Mouse (Mus musculus) left cerebral cortex, postnatal 36 days (tissue): ENCODE data around the gene Mapt. TPM values are rescaled to one million over a fixed set of nuclear protein-coding genes. Genes with fewer than 3 reads are reported as not detected.

Experiments used
- DNase-seq, 2 experiments: peaks; one replicate each; pipeline ENCODE4 v3.0.0; 2021 to 2022; ENCODE audit warnings: low spot score in 2 of 2, mixed read lengths in 1 of 2
- intact Hi-C: fragments of 180-260 bp; cut with DNase I; formaldehyde crosslinking; loops from one replicate; pipeline ENCODE4 v1.15.1; 2025
- total RNA-seq, 2 experiments: library from RNA; stranded (reverse); gene quantifications; 2 replicates each; pipeline ENCODE4 v1.2.3; 2021

Gene Mapt
- total RNA-seq, 2 experiments from 2014 or later, result 349 to 367 TPM

DNA sequence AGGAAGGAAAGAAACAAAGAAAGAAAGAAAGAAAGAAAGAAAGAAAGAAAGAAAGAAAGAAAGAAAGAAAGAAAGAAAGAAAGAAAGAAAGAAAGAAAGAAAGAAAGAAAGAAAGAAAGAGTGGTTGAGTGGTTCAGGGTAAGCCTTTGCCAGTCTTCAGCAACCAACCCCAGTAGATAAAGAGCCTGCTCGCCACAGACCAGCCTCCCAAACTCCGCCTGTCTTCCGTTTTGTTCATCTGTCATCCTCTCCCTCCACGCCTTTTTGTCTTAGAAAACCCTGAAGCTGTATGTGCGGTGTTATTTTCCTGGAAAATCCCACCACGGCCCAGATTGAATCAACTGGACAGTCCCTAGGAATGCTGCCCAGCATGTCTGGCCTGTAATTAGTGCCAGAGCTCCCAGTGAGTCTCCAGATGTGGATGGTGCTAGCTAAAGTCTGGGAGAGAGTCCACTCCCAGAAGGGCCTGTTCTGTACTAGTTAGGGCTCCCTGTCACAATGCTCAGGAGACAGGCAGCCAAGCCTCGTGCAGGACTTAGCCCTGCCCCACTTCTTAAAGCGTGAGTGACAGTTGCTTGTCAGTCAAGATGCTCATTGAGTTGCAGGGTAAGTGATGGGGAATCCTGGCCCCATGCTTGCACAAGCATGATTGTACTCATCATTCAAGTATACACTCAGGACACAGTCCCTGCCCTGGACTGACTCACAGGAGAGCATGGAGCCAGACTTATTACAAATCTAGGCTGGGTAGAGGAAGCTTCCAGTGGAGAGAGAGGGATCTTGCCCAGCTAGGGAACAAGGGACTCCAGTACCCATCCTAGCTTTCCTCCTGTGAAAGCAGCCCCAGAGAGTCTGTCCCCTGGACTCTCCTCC is 72.1 kb downstream of the Mapt start:
- intact Hi-C loops, result no loop called here
- DNase-seq, result no peak

DNA sequence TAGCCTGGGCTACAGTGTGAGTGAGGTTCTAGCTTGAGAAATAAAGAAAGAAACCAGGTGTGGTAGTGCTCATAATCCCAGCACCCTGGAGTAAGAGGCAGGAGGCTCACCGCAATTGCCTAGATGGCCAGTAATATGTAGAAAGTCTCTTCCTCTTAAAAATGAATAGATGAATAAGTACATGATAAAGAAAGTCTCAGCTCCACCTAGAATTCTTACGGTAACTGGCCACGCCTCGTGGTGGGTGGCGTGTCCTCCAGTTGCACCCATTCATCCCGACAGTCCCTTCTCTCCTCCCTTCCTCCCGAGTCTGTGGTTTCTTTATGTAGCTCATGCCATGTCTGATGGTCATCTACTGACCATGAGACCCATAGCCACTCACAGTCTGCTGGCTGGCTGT is 74.5 kb downstream of the Mapt start:
- DNase-seq, result no peak
- intact Hi-C loops, result no loop called here

DNA sequence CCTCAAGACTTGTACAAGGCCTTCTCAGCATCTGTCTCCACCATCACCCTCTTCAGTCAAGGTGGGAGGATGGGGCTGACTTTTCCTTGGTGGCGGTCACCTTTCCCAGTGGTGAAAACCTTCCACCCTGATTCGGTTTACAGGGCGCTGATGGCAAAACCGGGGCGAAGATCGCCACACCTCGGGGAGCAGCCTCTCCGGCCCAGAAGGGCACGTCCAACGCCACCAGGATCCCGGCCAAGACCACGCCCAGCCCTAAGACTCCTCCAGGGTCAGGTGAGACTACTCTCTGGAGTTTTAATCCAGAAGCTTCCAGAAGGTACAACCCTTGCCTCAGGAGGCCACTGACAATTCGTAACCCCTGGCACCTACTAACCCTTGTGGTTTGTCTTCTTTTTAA is 75.3 kb downstream of the Mapt start:
- intact Hi-C loops, result no loop called here
- no peak for DNase-seq

GRCm38 (mm10) chr11:104307136-104307535 is 75.9 kb downstream of the Mapt start:
- intact Hi-C loops, result no loop called here
- DNase-seq, result no peak

DNA sequence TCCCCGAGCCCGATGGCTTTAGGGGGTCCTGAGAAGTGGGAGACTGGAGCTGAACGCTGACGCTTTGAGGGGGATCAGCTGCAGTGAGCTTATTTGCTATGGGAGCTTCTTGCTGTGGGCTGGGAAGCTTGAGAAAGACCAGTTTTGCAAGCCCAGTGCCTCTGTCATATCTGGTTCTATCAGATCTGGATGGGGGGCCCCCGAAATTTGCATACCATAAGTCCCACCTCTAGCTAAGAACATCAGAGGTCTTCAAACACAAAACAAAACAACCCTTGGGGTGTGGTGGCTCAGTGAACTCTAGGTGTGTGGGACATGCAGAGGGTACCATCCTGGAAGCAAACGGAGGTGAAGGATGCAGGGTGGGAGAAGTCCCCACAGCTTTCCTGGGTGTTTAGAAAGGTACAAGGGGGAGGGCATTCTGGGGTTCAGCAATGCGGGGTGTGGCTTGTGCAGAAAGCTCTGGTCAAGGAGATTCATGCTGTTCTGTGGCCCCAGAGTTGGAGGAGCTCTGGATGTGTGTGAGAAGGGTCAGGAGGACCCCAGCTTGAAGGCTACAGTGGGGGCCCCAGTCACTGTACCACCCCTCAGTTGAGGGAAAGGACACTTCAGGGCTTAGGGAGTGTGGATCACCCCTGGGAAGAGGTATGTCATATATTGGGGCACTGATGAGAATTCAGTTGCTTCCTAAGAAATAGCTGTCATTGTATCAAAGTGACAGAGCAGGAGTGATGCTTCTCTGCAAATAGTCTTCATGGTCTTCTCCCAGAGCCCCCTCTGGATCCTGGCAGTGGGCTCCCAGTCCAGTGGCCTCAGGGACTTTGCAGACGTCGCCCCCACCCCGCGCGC is 78.4 kb downstream of the Mapt start:
- intact Hi-C loops, result no loop called here
- no peak for DNase-seq

DNA sequence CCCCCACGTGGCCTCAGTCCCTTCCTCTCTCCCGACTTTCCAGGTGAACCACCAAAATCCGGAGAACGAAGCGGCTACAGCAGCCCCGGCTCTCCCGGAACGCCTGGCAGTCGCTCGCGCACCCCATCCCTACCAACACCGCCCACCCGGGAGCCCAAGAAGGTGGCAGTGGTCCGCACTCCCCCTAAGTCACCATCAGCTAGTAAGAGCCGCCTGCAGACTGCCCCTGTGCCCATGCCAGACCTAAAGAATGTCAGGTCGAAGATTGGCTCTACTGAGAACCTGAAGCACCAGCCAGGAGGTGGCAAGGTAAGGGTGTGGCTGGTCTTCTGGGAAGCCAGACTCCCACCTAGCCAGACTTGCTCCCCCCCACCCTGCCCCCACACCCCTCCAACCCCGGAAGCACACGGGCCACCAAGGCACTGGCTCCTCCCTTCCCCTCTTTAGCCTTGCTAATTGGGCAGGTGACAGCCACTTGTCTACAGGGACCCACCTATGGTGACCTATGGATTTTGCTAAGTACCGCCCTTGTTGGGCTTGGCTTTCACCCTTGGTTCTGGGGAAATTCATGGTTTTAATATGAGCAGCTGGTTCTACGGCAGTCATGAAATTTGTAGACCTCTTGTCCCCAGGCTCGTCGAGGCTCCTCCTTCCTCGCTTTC is 79.2 kb downstream of the Mapt start:
- intact Hi-C loops, result no loop called here
- DNase-seq, result no peak

DNA sequence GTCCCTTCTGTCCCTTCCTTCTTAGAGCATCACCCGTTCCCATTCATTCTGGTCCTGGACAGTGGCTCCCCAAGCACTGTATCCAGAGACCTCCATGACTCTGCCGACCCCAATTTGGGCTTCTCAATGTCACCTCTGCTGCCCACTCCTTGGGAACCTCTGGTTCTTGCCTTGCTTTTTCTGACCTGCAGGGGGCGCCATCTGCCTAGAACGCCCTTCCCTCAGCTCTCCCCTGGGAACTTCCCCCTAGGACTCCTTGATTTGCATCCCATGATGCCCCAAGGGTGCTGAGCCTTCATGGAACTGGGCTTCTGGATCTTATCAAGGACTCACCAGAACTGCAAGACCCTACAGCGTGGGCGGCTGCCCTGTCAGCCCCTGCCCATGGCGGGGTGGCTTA is 80.5 kb downstream of the Mapt start:
- no peak for DNase-seq
- intact Hi-C loops, result no loop called here

GRCm38 (mm10) chr11:104315703-104316102 is 84.5 kb downstream of the Mapt start:
- intact Hi-C loops, result loop anchor here (5.0 kb wide), 1 partner anchor 147 kb away; no protein-coding TSS in a partner anchor
- DNase-seq, result peak; percentile 65 to 70

DNA sequence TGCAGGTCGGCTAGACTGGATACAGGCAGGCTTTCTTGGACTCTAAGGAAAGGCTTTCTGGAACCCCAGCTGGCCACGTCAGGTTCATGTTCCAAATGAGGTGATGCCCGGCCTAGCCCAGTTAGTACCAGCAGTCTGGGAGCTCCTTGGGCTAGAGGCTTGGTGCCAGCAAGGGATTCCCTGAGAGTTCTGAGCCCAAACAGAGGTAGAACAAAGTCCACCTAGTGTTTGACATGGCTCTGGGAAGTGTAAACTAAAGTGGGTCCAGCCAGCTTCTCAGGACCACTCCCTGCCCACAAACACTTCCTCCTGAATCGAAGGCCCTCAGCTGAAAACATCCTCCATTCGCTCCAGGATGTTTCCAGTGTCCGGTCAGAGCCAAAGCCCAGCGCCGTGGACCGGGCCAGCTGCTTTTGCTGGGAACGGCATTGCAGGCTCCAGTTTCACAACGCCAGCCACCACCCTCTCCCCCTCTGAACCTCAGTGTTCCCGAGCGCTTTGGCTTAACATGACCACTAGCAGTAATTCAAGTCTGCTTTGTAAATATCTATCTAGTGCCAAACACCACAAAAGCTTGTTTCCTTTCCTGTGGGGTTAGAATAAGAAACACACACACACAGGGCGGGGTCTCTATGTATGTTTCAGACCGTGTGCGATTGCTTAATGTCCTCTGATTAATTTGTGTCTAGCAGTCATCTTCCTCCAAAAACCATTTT is 85.7 kb downstream of the Mapt start:
- no peak for DNase-seq
- intact Hi-C loops, result loop anchor here (5.0 kb wide), 1 partner anchor 145 kb away; no protein-coding TSS in a partner anchor

DNA sequence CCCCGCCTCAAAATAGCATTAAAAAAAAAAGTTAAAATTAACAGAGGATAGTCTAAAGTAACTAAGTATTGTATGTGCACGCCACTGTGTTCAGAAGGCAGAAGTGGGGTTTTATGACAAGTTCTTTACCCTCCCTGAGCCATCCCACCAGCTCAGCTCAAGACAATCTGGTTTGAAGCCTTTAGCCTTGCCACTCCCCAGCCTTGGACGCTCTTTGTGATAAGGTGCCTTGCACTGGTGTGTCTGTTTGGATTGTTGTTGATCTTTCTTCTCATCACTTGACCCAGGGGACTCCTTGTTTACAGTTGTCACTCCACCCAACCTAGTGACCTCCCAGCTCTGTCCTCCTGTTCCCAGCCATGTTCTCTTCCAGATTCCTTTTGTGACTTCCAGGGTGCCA is 86.4 kb downstream of the Mapt start:
- no peak for DNase-seq
- intact Hi-C loops, result loop anchor here (5.0 kb wide), 1 partner anchor 145 kb away; no protein-coding TSS in a partner anchor

DNA sequence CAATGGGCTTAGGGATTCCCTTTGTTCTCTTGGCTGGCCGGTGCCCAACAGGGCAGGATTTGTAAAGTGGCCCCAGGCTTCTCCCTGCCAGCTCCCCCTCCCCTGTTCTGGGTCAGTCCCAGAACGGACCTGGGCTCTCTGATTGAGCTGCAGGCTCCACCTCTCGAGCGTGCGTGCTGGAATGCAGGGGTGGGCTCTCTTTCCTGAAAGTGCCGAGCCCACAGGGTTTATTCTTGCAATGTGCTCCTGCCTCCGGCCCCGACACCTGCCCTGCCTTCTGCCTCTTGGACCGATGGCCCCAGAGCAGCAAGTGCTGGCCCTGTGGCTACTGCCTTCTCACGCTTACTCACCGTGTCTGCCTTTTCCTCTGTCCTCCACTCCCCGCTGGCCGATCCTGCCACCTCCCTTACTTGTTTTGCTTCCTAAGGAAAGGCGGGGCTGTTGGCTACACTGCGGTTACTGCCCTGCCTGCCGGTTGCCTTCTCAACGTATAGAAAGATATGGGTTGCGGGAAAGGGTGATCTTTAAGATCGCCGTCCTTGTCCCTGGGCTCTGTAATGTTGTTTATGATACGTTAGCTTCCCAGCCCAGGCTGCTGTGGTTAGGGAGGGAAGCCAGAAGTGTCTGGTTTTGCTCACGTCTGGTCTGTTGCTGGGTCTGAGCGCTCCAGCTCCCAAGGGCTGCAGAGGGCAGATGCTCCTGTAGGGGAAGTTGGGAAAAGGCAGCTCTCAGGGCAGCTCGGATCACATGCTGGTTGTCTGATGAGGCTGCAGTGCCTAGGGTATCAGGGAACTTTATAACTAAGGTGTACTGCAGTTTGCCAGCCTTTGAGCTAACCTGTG is 88.0 kb downstream of the Mapt start:
- intact Hi-C loops, result loop anchor here (5.0 kb wide), 1 partner anchor 143 kb away; no protein-coding TSS in a partner anchor
- no peak for DNase-seq

DNA sequence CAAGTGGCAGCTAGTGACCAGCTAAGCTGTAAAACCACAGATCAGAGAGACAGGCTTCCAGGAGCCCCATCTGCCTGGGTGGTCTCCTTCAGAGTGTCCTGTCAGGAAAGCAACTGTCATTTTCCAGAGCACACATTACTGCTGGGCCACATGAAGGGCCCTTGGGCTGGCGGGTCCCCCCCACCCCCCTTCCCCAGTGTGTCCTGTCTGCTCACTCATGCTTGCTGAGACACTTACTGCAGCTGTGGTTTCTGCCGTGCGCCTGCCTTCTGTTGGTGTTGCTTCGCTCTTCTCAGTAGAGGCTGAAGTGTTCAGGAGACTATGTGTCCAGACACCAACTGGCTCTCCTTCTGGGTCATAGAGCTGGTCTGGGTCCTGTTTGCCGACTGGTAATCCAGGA is 89.3 kb downstream of the Mapt start:
- no peak for DNase-seq
- intact Hi-C loops, result no loop called here

DNA sequence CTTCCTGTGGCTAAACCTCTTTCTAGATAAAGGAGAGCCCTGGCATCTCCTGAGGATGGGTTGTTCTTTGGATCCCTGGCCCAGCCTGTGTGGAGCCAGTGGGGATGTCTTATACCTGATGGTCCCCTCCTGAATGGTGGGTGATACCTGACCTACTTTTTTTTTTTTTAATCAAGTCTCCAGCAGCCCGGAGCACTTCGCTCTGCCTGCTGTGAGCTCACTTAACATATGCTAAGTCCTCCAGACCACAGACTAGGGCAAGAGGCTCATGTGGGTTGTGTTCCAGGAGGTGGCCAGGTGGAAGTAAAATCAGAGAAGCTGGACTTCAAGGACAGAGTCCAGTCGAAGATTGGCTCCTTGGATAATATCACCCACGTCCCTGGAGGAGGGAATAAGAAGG is 91.0 kb downstream of the Mapt start:
- intact Hi-C loops, result no loop called here

DNA sequence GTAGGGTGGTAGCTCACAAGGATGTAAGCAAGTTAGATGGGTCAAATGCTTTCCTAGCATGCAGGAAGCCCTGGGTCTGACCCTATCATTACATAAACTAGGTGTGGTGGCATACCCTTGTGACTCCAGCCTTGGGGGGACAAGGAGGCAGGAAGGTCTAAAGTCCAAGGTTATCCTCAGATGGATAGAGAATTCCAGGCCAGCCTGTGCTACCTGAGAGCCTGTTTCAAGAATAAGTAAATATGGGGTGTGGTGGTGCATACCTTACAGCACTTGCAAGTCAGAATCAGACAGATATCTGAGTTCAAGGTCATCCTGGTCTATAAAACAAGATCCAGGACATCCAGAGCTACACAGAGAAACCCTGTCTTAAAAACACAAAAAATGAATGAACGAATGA is 96.3 kb downstream of the Mapt start:
- intact Hi-C loops, result no loop called here
- no peak for DNase-seq

More for the DNA sequence above, 91.0 kb downstream of the Mapt start:
- no peak for DNase-seq

GRCm38 (mm10) chr11:104327946-104328345 is 96.8 kb downstream of the Mapt start:
- no peak for DNase-seq
- intact Hi-C loops, result no loop called here

DNA sequence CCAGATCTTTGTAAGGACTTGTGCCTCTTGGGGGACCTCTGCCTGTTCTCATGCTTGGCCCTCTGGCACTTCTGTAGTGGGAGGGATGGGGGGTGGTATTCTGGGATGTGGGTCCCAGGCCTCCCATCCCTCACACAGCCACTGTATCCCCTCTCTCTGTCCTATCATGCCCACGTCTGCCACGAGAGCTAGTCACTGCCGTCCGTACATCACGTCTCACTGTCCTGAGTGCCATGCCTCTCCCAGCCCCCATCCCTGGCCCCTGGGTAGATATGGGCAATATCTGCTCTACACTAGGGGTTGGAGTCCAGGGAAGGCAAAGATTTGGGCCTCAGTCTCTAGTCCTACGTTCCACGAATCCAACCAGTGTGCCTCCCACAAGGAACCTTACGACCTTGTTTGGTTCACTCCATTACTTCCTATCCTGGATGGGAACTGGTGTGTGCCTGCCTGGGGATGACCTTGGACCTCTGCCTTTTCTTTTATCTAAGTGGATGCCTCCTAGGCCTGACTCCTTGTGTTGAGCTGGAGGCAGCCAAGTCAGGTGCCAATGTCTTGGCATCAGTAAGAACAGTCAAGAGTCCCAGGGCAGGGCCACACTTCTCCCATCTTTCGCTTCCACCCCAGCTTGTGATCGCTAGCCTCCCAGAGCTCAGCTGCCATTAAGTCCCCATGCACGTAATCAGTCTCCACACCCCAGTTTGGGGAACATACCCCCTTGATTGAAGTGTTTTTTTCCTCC is 98.2 kb downstream of the Mapt start:
- intact Hi-C loops, result no loop called here
- no peak for DNase-seq

DNA sequence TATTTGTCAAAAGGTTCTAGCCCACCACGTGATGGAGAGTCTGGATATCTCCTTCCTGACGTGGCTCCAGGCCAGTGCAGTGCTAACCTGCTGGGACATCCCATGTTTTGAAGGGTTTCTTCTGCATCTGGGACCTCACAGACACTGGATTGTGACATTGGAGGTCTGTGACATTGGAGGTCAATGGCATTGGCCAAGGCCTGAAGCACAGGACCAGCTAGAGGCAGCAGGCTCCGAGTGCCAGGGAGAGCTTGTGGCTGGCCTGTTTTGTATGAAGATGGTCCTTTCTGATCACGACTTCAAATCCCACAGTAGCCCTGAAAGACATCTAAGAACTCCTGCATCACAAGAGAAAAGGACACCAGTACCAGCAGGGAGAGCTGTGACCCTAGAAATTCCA is 99.0 kb downstream of the Mapt start:
- DNase-seq, result no peak
- intact Hi-C loops, result loop anchor here (5.0 kb wide), 1 partner anchor 112 kb away; no protein-coding TSS in a partner anchor

- intact Hi-C loops, result loop anchor here (5.0 kb wide), 1 partner anchor 111 kb away; no protein-coding TSS in a partner anchor
- no peak for DNase-seq
Measured at GRCm38 (mm10) chr11:104331208-104331607, 100.0 kb downstream of the Mapt start.
